Mouse (Mus musculus): ENCODE measurements around the gene Foxn3. TPM values are rescaled to one million over a fixed set of nuclear protein-coding genes. Genes with fewer than 3 reads are reported as not detected.
"Not testable (repeated sequence)": the region's sequence is repeated elsewhere in the genome, so short reads cannot be mapped to it uniquely, and the experiment has no call there.

The Foxn3 gene
- polyA plus RNA-seq, 1 experiment from 2014 or later = 60.5 TPM

DNA sequence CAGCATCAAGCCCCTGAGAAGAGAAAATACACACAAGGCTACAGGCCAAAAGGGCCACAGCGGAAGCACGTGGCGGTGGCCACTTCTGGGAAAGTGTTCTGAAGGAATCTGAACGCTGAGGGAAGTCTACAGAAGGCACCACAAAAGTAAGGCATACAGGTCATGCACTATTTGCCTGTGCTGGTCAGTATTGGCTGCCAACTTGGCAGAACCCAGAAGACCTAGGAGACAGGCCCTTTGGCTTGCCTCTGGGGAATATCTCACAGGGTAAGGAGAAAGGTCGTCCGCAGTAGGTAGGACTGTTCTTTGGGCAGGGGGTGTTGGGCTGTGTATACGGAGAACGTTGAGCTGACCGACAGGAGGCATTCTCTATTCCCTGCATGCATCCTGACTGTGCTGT is 355.1 kb downstream of the Foxn3 start:
- WGBS = 83% methylated on average over 9 of the region's 9 CpGs
- Histone ChIP-seq H3K27ac (ENCODE audit: low read depth, low read length) (no peak overlapping the region), H3K9ac (ENCODE audit: low read depth, low read length) (no peak overlapping the region), H3K4me2 (ENCODE audit: low read length) (no peak overlapping the region), H3K27me3 (replicated peaks; ENCODE audit: control insufficient read depth, insufficient read depth, low read length) (no peaks in the 10 kb centered on the region), H3K4me1 (ENCODE audit: control insufficient read depth, insufficient read depth, low read depth, low read length) (no peaks in the 10 kb centered on the region), H3K4me3 (ENCODE audit: low read length) (no peak overlapping the region), H3K9me3 (ENCODE audit: control insufficient read depth, low read length) (no peaks in the 10 kb centered on the region), H3K36me3 (ENCODE audit: control insufficient read depth, insufficient read depth, low read length) (no peaks in the 10 kb centered on the region)
- ATAC-seq = no peak

DNA sequence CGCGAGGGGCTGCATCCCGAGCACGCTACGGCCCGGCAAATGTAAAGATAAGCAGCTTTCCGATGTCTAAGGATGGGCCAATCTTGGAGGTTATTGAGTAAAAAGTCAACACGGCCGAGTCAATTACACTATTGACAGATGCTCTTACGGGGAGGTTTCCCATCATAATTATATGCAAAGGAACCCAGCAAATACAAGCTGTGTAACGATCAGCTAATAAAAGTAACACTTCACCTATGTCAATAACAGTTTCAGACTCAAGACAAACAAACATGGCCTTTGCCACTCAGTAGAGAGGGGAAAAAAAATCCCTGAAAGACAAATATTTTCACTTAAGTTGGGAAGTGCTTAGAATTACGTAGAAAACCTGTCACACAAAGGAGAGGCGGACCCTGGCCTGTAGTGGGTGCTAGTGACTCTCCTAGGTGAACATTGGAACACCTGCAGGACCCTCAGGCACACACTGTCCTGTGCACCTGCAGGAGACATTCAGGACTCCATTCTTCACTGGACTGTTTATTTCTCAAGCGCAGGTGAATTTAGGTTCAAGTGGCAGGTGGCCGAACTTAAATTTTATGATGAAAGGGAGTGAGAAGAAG is 356.3 kb downstream of the Foxn3 start:
- no peak overlapping the region for H3K27ac ChIP-seq (ENCODE audit: low read depth, low read length)
- WGBS = 85% methylated on average over 15 of the region's 15 CpGs
- H3K27me3 ChIP-seq (replicated peaks; ENCODE audit: control insufficient read depth, insufficient read depth, low read length) = no peaks in the 10 kb centered on the region
- H3K9me3 ChIP-seq (ENCODE audit: control insufficient read depth, low read length) = no peaks in the 10 kb centered on the region
- H3K9ac ChIP-seq (ENCODE audit: low read depth, low read length) = no peak overlapping the region
- no peaks in the 10 kb centered on the region for H3K4me1 ChIP-seq (ENCODE audit: control insufficient read depth, insufficient read depth, low read depth, low read length)
- no peak for ATAC-seq
- no peaks in the 10 kb centered on the region for H3K36me3 ChIP-seq (ENCODE audit: control insufficient read depth, insufficient read depth, low read length)
- no peak overlapping the region for H3K4me3 ChIP-seq (ENCODE audit: low read length)
- H3K4me2 ChIP-seq (ENCODE audit: low read length) = no peak overlapping the region

DNA sequence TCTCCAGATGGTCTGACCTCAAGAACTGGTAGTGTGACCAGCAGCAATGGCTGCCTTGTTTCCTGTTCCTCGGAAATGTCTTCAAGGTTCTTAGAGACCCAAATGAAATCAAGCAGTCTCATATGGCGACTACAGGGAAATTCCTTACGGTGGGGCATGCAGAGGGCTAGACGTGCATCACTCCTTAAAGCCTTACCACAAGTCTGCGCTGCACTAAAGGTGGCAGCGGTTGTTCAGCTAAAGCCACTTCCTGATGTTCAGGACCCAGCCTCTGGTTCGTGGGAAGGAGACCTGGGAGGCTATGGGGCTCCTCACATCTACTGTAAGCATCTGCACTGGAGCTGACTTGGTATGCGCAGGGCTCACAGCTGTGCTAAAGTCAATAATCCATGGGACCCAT is 357.6 kb downstream of the Foxn3 start:
- Histone ChIP-seq H3K27ac (ENCODE audit: low read depth, low read length) (no peak overlapping the region), H3K4me1 (ENCODE audit: control insufficient read depth, insufficient read depth, low read depth, low read length) (no peaks in the 10 kb centered on the region), H3K36me3 (ENCODE audit: control insufficient read depth, insufficient read depth, low read length) (no peaks in the 10 kb centered on the region), H3K4me3 (ENCODE audit: low read length) (no peak overlapping the region), H3K9me3 (ENCODE audit: control insufficient read depth, low read length) (no peaks in the 10 kb centered on the region), H3K9ac (ENCODE audit: low read depth, low read length) (no peak overlapping the region), H3K27me3 (replicated peaks; ENCODE audit: control insufficient read depth, insufficient read depth, low read length) (no peaks in the 10 kb centered on the region), H3K4me2 (ENCODE audit: low read length) (no peak overlapping the region)
- 94% methylated on average over 8 of the region's 8 CpGs for WGBS
- no peak for ATAC-seq

DNA sequence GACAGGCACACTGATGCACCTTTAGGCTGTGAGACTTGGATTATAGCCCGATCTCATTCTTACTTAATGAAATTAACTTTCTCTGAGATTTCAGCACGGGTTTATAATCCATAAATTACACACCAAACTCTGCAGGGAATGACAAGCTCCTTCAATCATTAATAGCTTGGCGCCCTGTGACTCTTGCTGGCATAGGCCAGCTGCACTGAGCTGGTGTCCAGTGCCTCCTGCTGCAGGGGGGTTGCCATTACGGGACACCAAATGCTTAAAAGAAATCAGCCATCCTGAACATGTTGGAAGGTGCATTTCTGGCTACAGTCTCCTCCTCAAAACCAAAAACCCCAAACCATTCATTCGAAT is 364.3 kb downstream of the Foxn3 start:
- no peak overlapping the region for H3K9ac ChIP-seq (ENCODE audit: low read depth, low read length)
- peaks cover 6% of the 10 kb centered on the region; the same call in 1 of the 2 replicates for H3K4me1 ChIP-seq (ENCODE audit: control insufficient read depth, insufficient read depth, low read depth, low read length)
- H3K36me3 ChIP-seq (ENCODE audit: control insufficient read depth, insufficient read depth, low read length) = peaks cover 4% of the 10 kb centered on the region; the same call in 1 of the 2 replicates
- 64% methylated on average over 5 of the region's 5 CpGs for WGBS
- no peak overlapping the region for H3K4me2 ChIP-seq (ENCODE audit: low read length)
- H3K27ac ChIP-seq (ENCODE audit: low read depth, low read length) = no peak overlapping the region
- no peaks in the 10 kb centered on the region for H3K27me3 ChIP-seq (replicated peaks; ENCODE audit: control insufficient read depth, insufficient read depth, low read length)
- no peaks in the 10 kb centered on the region for H3K9me3 ChIP-seq (ENCODE audit: control insufficient read depth, low read length)
- H3K4me3 ChIP-seq (ENCODE audit: low read length) = no peak overlapping the region
- 0 out of 2 replicates have a peak, but pooled peaks have one; percentile 22 for ATAC-seq

DNA sequence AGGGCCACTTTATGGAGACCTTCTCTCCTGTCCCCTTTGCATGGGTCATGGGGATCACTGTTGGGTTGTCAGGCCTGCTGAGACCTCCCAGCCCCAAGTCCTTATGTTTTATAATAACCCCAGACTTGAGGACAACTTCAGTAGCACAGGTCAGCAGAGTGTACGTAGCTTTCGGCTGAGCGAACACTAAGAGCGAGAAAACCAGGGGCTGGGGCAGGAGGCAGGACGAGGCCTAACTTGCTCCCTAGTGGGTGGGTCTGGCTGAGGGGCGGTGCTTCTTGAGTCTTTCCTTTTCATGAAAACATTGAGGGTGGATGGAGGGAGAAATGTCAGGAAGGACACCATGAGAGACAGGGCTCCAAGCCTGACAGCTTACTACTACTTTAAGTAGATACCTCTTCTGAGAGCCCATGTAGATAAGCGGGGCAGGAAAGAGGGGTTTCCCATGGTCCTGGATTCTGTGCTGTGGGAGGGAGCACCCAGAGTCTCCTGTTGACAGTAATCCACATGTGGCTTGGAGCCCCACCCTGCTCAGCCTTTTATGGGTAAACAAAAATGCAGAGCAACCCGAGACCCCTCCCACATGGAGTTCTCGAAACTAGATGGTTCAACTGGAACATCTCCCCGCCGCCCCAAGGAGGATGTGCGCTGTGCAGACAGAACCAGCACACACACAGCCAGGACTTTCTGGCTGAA is 364.8 kb downstream of the Foxn3 start:
- 0 out of 2 replicates have a peak, but pooled peaks have one; percentile 48 for ATAC-seq
- no peak overlapping the region for H3K4me2 ChIP-seq (ENCODE audit: low read length)
- H3K4me1 ChIP-seq (ENCODE audit: control insufficient read depth, insufficient read depth, low read depth, low read length) = peaks cover 6% of the 10 kb centered on the region; the same call in 1 of the 2 replicates
- no peak overlapping the region for H3K9ac ChIP-seq (ENCODE audit: low read depth, low read length)
- H3K36me3 ChIP-seq (ENCODE audit: control insufficient read depth, insufficient read depth, low read length) = peaks cover 4% of the 10 kb centered on the region; the same call in 1 of the 2 replicates
- H3K4me3 ChIP-seq (ENCODE audit: low read length) = no peak overlapping the region
- no peaks in the 10 kb centered on the region for H3K27me3 ChIP-seq (replicated peaks; ENCODE audit: control insufficient read depth, insufficient read depth, low read length)
- H3K9me3 ChIP-seq (ENCODE audit: control insufficient read depth, low read length) = no peaks in the 10 kb centered on the region
- H3K27ac ChIP-seq (ENCODE audit: low read depth, low read length) = no peak overlapping the region
- 78% methylated on average over 12 of the region's 12 CpGs for WGBS

DNA sequence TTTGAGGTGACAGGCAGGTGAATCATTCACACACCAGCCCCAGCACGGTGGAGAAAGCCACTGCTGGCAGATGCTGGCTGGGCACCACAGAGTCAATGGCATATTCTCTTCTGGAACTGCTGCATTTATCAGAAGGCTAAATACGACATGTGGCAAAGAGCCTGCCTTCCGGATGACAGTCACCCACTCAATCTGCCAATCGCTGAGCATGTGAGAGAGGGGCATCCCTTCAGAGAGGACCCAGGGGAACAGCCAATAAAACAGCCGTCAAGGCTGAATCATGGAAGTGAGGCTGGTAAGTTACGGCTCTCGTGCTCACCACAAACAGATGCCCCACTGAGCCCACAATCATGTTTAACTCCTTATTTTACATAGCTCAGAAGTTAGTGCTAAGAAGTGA is 366.4 kb downstream of the Foxn3 start:
- WGBS = 33% methylated on average over 7 of the region's 7 CpGs
- no peak for ATAC-seq
- Histone ChIP-seq H3K27ac (ENCODE audit: low read depth, low read length) (no peak overlapping the region), H3K36me3 (ENCODE audit: control insufficient read depth, insufficient read depth, low read length) (peaks cover 4% of the 10 kb centered on the region; the same call in 1 of the 2 replicates), H3K9ac (ENCODE audit: low read depth, low read length) (no peak overlapping the region), H3K4me1 (ENCODE audit: control insufficient read depth, insufficient read depth, low read depth, low read length) (peaks cover 6% of the 10 kb centered on the region; the same call in 1 of the 2 replicates), H3K9me3 (ENCODE audit: control insufficient read depth, low read length) (no peaks in the 10 kb centered on the region), H3K4me2 (ENCODE audit: low read length) (no peak overlapping the region), H3K27me3 (replicated peaks; ENCODE audit: control insufficient read depth, insufficient read depth, low read length) (no peaks in the 10 kb centered on the region), H3K4me3 (ENCODE audit: low read length) (no peak overlapping the region)

DNA sequence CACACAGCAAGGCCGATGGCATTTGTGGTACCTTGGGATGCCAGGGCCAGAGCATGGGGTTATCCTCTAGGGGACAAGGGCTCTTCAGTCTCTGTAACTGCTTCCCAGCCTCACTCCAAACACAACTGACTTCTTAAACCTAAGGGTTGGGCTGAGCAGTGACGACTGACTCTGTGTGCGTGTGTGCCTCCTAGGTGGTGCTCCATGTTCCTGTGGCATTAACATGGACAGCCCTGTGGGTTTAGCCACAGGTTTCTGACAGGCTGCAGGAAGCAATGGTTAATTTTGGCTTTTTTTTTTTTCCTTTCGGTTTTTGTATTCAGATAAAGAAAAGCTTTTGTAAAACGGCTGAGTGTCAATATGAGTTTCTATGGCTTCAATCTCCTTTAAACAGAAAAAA is 367.7 kb downstream of the Foxn3 start:
- Histone ChIP-seq H3K4me3 (ENCODE audit: low read length) (no peak overlapping the region), H3K4me2 (ENCODE audit: low read length) (no peak overlapping the region), H3K27me3 (replicated peaks; ENCODE audit: control insufficient read depth, insufficient read depth, low read length) (no peaks in the 10 kb centered on the region), H3K9me3 (ENCODE audit: control insufficient read depth, low read length) (no peaks in the 10 kb centered on the region), H3K9ac (ENCODE audit: low read depth, low read length) (no peak overlapping the region), H3K36me3 (ENCODE audit: control insufficient read depth, insufficient read depth, low read length) (peaks cover 4% of the 10 kb centered on the region; the same call in 1 of the 2 replicates), H3K27ac (ENCODE audit: low read depth, low read length) (no peak overlapping the region), H3K4me1 (ENCODE audit: control insufficient read depth, insufficient read depth, low read depth, low read length) (peaks cover 6% of the 10 kb centered on the region; the same call in 1 of the 2 replicates)
- ATAC-seq = no peak
- 82% methylated on average over 5 of the region's 5 CpGs for WGBS

DNA sequence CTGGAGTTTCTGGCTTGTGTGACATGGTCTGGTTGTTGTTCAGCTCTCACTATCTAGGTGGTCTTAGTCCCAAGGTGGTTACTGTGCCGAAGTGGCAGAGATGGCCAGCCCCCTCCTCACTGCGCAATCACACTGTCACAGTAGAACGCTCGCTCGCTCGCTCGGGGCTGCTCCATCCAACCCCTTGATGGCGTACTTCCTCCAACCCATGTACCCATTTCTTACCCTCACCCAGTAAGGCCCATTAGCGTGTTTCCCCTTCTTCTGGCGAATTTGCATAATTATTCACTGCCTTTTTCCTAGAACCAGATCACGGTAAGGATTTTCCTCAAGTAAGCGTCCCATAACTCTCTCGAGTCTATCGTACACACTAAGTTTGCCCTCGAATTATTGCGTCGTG is 369.3 kb downstream of the Foxn3 start:
- ATAC-seq; H3K27me3 ChIP-seq (replicated peaks; ENCODE audit: control insufficient read depth, insufficient read depth, low read length); H3K27ac ChIP-seq (ENCODE audit: low read depth, low read length); H3K4me1 ChIP-seq (ENCODE audit: control insufficient read depth, insufficient read depth, low read depth, low read length); H3K36me3 ChIP-seq (ENCODE audit: control insufficient read depth, insufficient read depth, low read length); H3K9ac ChIP-seq (ENCODE audit: low read depth, low read length); H3K9me3 ChIP-seq (ENCODE audit: control insufficient read depth, low read length); H3K4me3 ChIP-seq (ENCODE audit: low read length); H3K4me2 ChIP-seq (ENCODE audit: low read length): not testable (repeated sequence)
- WGBS = 92% methylated on average over 17 of the region's 17 CpGs

DNA sequence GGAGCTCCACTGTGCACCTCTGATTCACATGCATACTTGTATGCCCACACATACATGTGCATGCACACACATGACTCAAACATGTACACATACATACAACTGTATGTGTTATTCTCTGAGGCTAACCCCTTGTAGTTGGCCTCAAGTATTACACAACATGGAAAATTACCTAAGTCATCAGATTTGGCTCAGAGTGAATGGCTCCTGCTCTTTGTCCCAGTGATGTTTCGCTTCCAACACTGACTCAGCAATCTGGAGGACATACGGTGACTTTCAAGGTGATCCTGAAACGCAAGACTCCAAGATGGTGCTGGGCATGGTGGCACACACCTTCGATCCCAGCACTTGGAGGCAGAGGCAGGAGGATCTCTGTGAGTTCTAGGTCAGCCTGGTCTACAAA is 375.7 kb downstream of the Foxn3 start:
- Histone ChIP-seq H3K36me3 (ENCODE audit: control insufficient read depth, insufficient read depth, low read length) (no peaks in the 10 kb centered on the region), H3K27me3 (replicated peaks; ENCODE audit: control insufficient read depth, insufficient read depth, low read length) (no peaks in the 10 kb centered on the region), H3K9ac (ENCODE audit: low read depth, low read length) (no peak overlapping the region), H3K27ac (ENCODE audit: low read depth, low read length) (no peak overlapping the region), H3K4me1 (ENCODE audit: control insufficient read depth, insufficient read depth, low read depth, low read length) (peaks cover 7% of the 10 kb centered on the region), H3K9me3 (ENCODE audit: control insufficient read depth, low read length) (no peaks in the 10 kb centered on the region), H3K4me3 (ENCODE audit: low read length) (no peak overlapping the region), H3K4me2 (ENCODE audit: low read length) (no peak overlapping the region)
- no peak for ATAC-seq
- 93% methylated on average over 4 of the region's 4 CpGs for WGBS
